Mouse (Mus musculus) layer of hippocampus, adult 9-11 months (tissue): ENCODE measurements at regions not wholly inside any gene's neighbourhood (a gene's known extent, or its start where the extent isn't known, plus 50 kb on each side); places are given as distances from the start of the nearest gene placed in this dataset.

Experiments
- DNase-seq: peaks from one replicate; pipeline ENCODE4 v3.0.0; 2022

GRCm38 (mm10) chr19:56190222-56190621 lies 96.7 kb upstream of the Habp2 start:
- no peak for DNase-seq

- no peak for DNase-seq
These were observed 88.3 kb upstream of the Habp2 start for GRCm38 (mm10) chr19:56198474-56199236.

GRCm38 (mm10) chr19:56199401-56200150 lies 87.4 kb upstream of the Habp2 start:
- DNase-seq = no peak

DNA sequence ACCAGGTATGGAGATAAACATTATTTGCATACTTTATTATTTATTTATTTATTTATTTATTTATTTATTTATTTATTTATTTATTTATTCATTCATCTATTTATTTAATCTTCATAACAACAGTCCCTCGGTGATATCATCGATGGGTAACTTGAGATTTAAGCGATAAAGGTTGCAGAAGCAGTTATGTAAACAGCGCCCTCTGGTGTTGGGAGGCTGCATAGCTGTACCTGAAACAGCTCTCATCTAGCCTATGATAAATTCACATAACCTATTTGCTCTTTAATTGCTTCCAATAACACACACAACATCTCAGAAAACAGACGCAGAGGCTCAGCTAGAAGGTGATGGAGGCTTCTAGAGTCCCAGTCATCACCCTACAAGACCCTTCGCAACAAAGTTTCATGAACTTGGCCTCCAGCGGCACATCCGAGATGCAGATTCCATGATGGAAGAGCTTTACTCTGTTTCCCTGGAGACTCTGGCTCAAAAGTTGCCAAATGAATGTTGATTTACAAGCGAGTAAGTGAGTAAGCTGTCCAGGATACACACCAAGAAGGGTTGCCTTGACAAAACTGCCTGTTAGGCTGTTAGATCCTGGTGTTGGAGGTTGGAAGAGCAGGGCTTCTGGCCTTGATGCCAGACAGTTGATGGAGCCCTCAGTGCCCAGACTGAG lies 85.8 kb upstream of the Habp2 start:
- no peak for DNase-seq

DNA sequence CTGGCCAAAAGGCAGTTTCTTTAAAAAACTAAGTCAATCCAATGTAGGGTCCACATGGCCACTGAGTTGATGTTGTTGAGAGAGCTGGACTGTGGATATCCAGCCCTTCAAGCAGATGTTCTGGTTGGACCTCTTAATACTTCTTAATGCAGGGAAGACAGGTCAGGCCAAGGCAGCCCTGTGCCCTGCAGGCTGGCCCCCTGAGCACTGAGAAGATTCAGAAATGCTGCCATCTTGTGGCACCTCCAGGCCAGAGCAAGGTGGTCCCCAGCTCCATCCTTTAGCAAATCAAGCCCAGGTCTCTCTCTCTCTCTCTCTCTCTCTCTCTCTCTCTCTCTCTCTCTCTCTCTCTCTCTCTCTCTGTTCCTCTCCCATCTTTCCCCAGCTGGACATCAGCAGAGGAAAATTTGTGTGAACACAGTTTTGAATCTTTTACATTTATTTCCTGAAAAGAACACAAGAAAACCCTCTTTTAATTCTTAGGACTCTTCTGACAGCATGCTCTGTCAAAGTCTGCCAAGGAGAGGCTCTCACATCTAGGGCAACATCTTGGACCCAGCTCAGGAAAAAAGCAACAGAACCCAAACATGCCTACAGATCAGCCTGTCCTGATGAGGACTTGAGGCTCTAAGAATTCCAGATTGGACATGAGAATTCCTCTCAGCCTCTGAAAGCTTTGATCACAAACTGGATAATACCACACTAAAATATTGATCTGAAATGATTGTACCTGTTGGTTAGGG lies 85.0 kb upstream of the Habp2 start:
- DNase-seq = no peak

DNA sequence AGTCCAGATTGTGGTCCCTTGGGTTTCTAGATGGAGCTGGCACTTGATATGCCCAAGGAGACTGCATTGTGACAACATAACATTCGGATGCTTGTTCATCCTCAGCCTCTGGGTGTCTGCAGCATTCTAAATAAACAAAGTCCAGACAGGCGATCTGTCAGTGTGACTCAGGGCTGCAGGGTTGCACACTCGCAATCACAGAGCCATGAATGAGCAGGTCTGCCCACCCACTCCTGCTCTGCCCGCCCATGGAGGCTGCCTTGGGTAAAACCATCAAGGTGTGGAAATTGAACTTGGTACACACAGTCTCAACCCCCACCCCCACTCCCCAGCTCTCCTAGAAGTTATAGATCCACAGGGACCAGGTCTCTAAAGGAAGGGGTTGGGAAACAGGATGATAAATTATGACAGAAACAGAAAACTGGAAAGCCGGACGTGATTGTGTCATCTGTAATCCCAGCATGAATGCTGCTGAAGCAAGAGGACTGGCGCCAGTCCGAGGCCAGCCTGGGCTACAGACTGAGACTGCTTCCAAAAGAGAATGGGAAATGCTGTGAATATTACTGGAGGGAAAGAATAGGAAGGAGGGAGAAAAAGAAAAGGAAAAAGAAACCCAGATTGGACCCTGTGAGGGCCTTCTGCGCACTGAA lies 84.3 kb upstream of the Habp2 start:
- DNase-seq = no peak

- DNase-seq = no peak
These were observed 68.4 kb upstream of the Habp2 start for GRCm38 (mm10) chr19:56218536-56218935.

- DNase-seq = no peak
These were observed 66.1 kb upstream of the Habp2 start for GRCm38 (mm10) chr19:56220724-56221407.

DNA sequence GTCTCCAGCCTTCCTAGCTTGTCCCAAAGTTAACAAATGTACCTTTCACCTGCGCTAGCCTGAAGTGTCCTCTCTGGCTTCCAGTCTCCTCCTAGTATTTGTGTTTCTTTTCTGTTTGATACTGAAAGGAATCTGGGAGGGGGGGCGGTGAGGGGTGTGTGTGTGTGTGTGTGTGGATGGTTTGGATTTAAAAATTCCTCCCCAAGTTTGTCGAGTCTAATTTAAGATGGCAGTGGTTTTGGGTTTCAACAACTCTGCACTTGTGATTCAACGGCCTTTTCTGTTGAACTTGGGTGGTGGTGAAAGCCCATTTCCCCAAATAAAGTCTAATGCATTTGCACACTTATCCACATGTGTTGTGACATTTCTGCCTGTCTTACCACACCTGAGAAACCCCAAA lies 64.4 kb upstream of the Habp2 start:
- DNase-seq = no peak

DNA sequence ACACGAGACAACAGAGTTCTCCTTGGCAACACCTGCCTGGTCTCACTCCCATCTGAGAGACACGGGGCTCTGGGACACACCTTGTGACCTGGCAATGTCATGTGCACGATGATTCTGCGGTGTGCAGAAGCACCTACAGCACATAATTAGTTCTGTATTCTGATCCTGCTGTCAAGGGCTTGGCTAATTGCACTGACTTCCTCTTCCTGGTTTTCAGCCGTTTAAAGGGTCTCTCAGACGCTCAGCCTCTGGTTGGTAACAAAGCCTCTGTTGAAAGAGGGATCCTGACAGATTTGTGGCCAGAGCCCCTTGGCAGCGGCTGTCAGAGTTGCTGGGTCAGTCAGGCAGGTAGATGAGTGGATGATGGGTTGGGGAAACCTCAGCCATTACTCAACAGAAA lies 61.9 kb upstream of the Habp2 start:
- DNase-seq = no peak

- no peak for DNase-seq
These were observed 61.4 kb upstream of the Habp2 start for GRCm38 (mm10) chr19:56225518-56225917.

DNA sequence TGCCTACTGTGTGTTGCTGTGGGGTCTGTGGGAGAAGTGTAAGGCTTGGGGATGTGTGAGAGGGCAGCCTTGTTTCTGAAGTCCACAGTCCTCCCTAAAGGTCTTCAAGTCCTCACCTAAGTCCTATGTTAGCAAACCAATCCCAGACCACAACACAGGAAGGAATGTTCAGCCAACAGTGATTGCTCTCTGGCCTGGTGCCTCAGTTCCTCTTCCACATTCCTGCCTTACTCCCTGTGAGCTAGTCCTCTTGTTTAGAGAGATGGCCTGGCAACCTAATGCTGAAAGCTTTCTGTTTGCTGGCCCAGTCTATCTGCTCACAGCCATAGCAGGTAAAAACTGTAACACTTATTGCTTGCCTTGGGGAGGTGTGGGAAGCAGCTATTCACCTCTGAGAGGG lies 58.4 kb upstream of the Habp2 start:
- no peak for DNase-seq

- DNase-seq = no peak
These were observed 55.5 kb upstream of the Habp2 start for GRCm38 (mm10) chr19:56231430-56231829.

DNA sequence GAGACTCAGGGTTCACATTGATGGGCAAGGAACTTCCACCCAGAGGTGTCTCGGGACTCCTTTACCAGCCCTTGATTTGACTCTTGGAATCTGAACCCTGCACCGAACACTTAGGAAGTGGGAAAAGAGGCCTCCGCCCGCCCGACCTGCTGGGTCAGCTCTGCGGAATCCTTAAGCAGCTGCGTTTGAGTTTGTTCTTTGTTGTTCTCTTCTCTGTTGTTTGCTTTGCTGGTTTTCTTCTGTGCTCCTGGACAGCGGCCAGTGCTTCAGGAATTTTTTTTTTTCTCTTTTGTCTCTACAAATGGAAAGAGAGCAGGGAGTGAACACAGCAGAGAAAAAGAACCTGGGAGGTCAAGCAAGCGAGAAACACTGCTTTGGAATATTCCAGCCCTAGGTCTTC lies 55.1 kb upstream of the Habp2 start:
- DNase-seq = no peak

- DNase-seq = no peak
These were observed 54.7 kb upstream of the Habp2 start for GRCm38 (mm10) chr19:56232269-56232668.

- DNase-seq = no peak
These were observed 54.0 kb upstream of the Habp2 start for GRCm38 (mm10) chr19:56232950-56233349.

DNA sequence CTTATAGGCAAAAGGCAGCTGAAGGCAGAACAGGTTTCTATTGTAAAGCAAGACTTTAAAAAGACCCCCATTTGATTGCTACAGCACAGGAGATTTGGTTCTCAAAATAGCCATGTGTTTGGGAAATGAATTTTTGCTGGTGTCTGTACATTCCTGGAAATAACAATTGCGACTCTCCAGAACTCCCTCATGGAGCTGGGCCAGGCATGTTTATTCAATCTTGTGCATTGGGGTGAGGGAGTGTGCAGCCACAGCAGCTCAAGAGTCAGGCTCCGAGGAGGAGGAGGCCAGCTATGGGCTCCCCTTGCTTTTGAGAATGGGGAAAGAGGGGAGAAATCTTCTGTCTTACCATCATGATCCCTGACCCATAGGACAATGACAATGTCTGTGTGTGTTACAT lies 51.9 kb upstream of the Habp2 start:
- no peak for DNase-seq
